Mouse (Mus musculus) spleen, adult 10 weeks (tissue): ENCODE measurements around the gene Enpp1. TPM values are rescaled to one million over a fixed set of nuclear protein-coding genes. Genes with fewer than 3 reads are reported as not detected.

Experiments used
- polyA plus RNA-seq: library from polyadenylated mRNA; stranded (reverse); fragments of 350-450 nt; fragmentation: Illumina TruSeq; extraction: RNeasy Lipid Tissue Mini Kit (QIAGEN cat#74804); gene quantifications from one replicate; pipeline ENCODE4 v1.2.3, GENCODE M21; 2015; ENCODE audit warnings: low replicate concordance; ENCODE audit not compliant: insufficient read depth

Gene Enpp1
- polyA plus RNA-seq = 20.1 TPM

DNA sequence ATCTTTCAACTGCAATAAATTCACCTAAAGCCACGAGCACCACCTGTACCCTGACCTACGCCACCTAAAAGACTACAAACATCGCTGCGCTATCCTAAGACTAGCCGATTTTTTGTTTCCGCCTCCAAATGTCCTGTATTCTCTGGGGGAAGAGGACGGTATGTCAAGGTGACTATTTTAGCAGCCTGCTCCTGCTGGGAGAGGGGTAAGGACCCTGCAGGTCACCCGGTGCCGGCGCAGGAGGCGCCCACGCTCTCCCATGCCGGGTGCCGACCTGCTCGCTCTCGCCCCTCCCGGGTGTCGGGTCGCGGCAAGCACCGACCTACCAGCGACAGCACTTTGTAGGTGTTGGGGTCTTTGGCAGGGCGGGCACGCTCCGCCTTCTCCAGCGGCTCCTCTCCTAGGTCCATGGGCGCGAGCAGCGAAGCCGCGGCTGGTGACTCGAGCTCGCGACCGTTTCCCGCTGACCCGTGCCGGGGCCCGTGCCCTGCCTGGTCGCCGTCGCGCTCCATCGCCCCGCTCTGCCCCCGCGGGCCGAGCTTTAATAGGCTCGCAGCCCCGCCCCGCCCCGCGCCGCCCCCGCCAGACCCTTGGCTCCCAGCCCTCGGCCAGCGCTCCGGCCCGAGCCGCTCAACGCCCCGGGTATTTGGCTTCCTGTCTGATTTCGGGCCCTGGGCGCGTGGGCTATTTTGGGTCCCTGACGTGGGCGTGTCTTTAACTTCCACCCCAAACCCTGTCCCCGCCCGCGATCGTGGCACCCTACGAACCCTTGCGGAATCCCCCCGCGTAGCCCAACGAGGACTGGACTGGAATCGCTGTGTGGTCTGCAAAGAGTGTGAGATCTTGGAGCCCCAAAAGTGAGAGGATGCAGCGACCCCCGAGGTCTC is at the start of gene Enpp1:
Enpp1 (minus strand) TSS at position 680 of the 887 bp plus-strand sequence.

GRCm38 (mm10) chr10:24595250-24596002 is 116.5 kb downstream of the Enpp1 start, which contains the start of gene Ccn2:
TSS of gene Ccn2 (plus strand) at chr10:24595442.

Other genes starting within 250 kb of the Enpp1 start
- 50.7 TPM for gene Ccn2, start 116.7 kb downstream of the Enpp1 start, polyA plus RNA-seq
- gene Enpp3, start 130.7 kb upstream of the Enpp1 start, polyA plus RNA-seq = 0.66 TPM
- 30.6 TPM for gene Med23, start 157.8 kb upstream of the Enpp1 start, polyA plus RNA-seq
- gene Arg1, start 215.3 kb upstream of the Enpp1 start, polyA plus RNA-seq = 0.21 TPM